Mouse (Mus musculus) CD8-positive naive resting alpha-beta T cell, adult 2 months (primary cell): ENCODE data around the gene Ascl2.

Experiments used
- DNase-seq, 2 experiments: peaks; one replicate each; pipeline ENCODE4 v3.0.0; 2022; ENCODE audit warnings: low read depth in 2 of 2, low spot score in 2 of 2

Gene Ascl2

DNA sequence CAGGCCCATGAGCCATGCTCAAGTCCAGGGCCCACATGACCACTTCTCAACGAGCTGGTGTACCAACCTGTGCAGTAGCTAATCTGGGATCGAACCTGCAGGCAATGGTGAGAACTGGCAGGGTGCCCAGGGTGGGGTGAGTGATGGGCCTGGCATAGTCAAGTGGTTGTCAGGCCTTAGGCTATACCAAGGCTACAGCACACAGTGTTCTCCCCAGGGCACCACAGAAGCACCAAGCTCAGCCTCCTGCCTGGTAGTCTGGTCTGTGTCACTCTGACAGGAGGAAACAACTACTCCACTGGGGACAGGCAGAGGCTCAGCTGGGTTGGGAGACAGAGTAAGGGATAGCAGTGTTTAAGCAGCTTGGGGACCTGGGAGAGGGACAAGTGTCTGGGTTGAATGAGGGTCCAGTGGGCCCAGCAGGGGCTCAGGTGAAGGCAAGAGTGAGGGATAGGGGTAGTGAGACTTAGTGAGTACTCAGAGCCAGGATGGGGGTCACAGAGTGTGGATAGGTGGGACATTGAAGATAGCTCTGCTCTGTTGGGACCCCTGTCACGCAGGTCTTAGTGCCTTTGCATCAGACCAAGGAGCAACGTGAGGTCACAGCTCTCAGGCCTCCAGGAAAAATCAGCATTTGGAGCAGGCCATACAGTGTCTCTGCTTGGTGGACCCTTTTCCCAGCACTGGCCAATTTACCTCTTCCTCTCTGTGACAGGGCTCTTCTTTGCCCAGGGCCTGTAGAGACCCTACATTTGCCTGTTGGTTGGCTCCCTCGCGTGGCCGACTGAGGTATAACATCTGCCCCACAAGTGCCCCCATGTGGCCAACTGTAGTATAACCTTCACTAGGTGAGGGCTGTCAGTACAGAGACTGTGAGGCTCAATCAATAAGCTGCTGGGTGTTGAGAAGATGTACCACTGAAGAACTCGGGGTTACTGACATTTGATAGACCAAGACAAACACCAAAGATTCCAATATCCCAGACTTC, 50.1 kb downstream of the Ascl2 start:
- peak; percentile 72 to 83 for DNase-seq

- DNase-seq, result no peak
Observed at GRCm38 (mm10) chr7:142917659-142918058, 51.4 kb downstream of the Ascl2 start.
